10 mouse cellular contexts compared by ENCODE assay signal in genomic region chr11:116522886-116523698, GRCm38 (mm10). TPM values are rescaled to one million over a fixed set of nuclear protein-coding genes. Genes with fewer than 3 reads are reported as not detected.
DNase-seq lines count a peak whose midpoint lies in the region; ATAC-seq and TF ChIP-seq lines count a peak whose summit lies in the region.
"Had no signal": no experiment of that assay in that cellular context is flagged by ENCODE, and none has a peak within 500 bp of the region (broad histone marks: within the 10 kb centered on the region; RNA-seq: fewer than 3 reads in every experiment).

No protein-coding gene starts in this region.

- H3K4me3 ChIP-seq in liver, embryonic 12.5 days, result no peak overlapping the region
- H3K4me3 ChIP-seq in liver, embryonic 11.5 days (ENCODE audit: low read depth, low read length), result no peak overlapping the region
- H3K4me3 ChIP-seq in heart, embryonic 16.5 days (ENCODE audit: low read length), result no peak overlapping the region
- H3K4me3 ChIP-seq in forebrain, postnatal 0 days (ENCODE audit: low read depth, low read length), result no peak overlapping the region

- H3K36me3 ChIP-seq in liver, embryonic 12.5 days, result no peaks in the 10 kb centered on the region
- H3K36me3 ChIP-seq in liver, embryonic 11.5 days (ENCODE audit: control insufficient read depth, insufficient read depth, low read length), result no peaks in the 10 kb centered on the region
- H3K36me3 ChIP-seq in heart, embryonic 16.5 days (ENCODE audit: control insufficient read depth, insufficient read depth), result no peaks in the 10 kb centered on the region
- no peaks in the 10 kb centered on the region for H3K36me3 ChIP-seq in forebrain, postnatal 0 days (ENCODE audit: insufficient read depth)

- WGBS in liver, embryonic 12.5 days (ENCODE audit: insufficient replicate concordance), result 50% methylated on average over 16 of the region's 16 CpGs
- 54% methylated on average over 16 of the region's 16 CpGs for WGBS in liver, embryonic 11.5 days
- 31% methylated on average over 16 of the region's 16 CpGs for WGBS in heart, embryonic 16.5 days
- 53% methylated on average over 16 of the region's 16 CpGs for WGBS in forebrain, postnatal 0 days

- H3K9me3 ChIP-seq in liver, embryonic 12.5 days (replicated peaks), result no peaks in the 10 kb centered on the region
- no peaks in the 10 kb centered on the region for H3K9me3 ChIP-seq in liver, embryonic 11.5 days (ENCODE audit: control insufficient read depth, low read length)
- no peaks in the 10 kb centered on the region for H3K9me3 ChIP-seq in heart, embryonic 16.5 days (replicated peaks; ENCODE audit: control insufficient read depth, low read length)
- no peaks in the 10 kb centered on the region for H3K9me3 ChIP-seq in forebrain, postnatal 0 days (ENCODE audit: low read length)

- no peak for TF ChIP-seq POLR2A in brain, embryonic 14.5 days (IDR thresholded peaks at IDR 0.05; ENCODE audit: borderline replicate concordance, extremely low read depth, insufficient read depth, insufficient read length, poor library complexity, severe bottlenecking)

- H3K27me3 ChIP-seq in liver, embryonic 12.5 days (replicated peaks), result peaks cover 76% of the 10 kb centered on the region
- no peaks in the 10 kb centered on the region; the same call in none of the 2 replicates for H3K27me3 ChIP-seq in liver, embryonic 11.5 days (replicated peaks; ENCODE audit: control insufficient read depth, insufficient read depth, low read length)
- no peaks in the 10 kb centered on the region for H3K27me3 ChIP-seq in heart, embryonic 16.5 days (ENCODE audit: control insufficient read depth, insufficient read depth, low read length)
- no peaks in the 10 kb centered on the region for H3K27me3 ChIP-seq in forebrain, postnatal 0 days (ENCODE audit: insufficient read depth, low read length)
- H3K27me3 ChIP-seq: Patski had no signal

- no peak overlapping the region; the same call in 1 of the 2 replicates for H3K9ac ChIP-seq in liver, embryonic 12.5 days
- no peak overlapping the region for H3K9ac ChIP-seq in liver, embryonic 11.5 days (ENCODE audit: low read depth, low read length)
- H3K9ac ChIP-seq in heart, embryonic 16.5 days (ENCODE audit: low read length), result 0 out of 2 replicates have a peak overlapping the region, but pooled peaks have one; percentile 49
- H3K9ac ChIP-seq in forebrain, postnatal 0 days, result no peak overlapping the region

- H3K4me1 ChIP-seq in liver, embryonic 12.5 days, result peaks cover 19% of the 10 kb centered on the region
- H3K4me1 ChIP-seq in liver, embryonic 11.5 days (replicated peaks; ENCODE audit: control insufficient read depth, insufficient read depth, low read length), result 0 out of 2 replicates have a peak, but pooled peaks cover 3% of the 10 kb centered on the region
- H3K4me1 ChIP-seq in heart, embryonic 16.5 days (ENCODE audit: control insufficient read depth, insufficient read depth, low read length), result peaks cover 21% of the 10 kb centered on the region
- peaks cover 6% of the 10 kb centered on the region; the same call in 1 of the 2 replicates for H3K4me1 ChIP-seq in forebrain, postnatal 0 days (ENCODE audit: insufficient read depth)

- ATAC-seq in liver, embryonic 12.5 days, result no peak
- ATAC-seq in liver, embryonic 11.5 days (replicated peaks; ENCODE audit: low FRiP score), result no peak
- ATAC-seq in heart, embryonic 16.5 days (replicated peaks; ENCODE audit: extremely low read depth, insufficient read depth, low FRiP score), result no peak; the same call in 1 of the 2 replicates
- no peak for ATAC-seq in inflammation-experienced regulatory T-cells, adult 6 months
- no peak for ATAC-seq in forebrain, postnatal 0 days
- ATAC-seq: Patski had no signal

- H3K4me2 ChIP-seq in liver, embryonic 12.5 days, result no peak overlapping the region
- no peak overlapping the region for H3K4me2 ChIP-seq in liver, embryonic 11.5 days
- H3K4me2 ChIP-seq in heart, embryonic 16.5 days (ENCODE audit: low read depth, low read length), result peak overlapping the region; percentile 23
- no peak overlapping the region for H3K4me2 ChIP-seq in forebrain, postnatal 0 days (ENCODE audit: low read depth)

- H3K27ac ChIP-seq in liver, embryonic 12.5 days, result peak overlapping the region; percentile 18; the same call in 1 of the 2 replicates
- H3K27ac ChIP-seq in liver, embryonic 11.5 days (ENCODE audit: low read depth, low read length), result no peak overlapping the region
- H3K27ac ChIP-seq in heart, embryonic 16.5 days (ENCODE audit: low read length), result peak overlapping the region; percentile 84
- no peak overlapping the region for H3K27ac ChIP-seq in forebrain, postnatal 0 days (ENCODE audit: low read depth, low read length)

- no peak for TF ChIP-seq CTCF in brain, embryonic 14.5 days (IDR thresholded peaks at IDR 0.05; ENCODE audit: borderline replicate concordance, extremely low read depth, insufficient read depth, insufficient read length)
- TF ChIP-seq CTCF in forebrain, postnatal 0 days (IDR thresholded peaks at IDR 0.05; ENCODE audit: low read depth), result no peak

- no peak for DNase-seq in liver, embryonic 11.5 days (ENCODE audit: low spot score)
- peak; percentile 18 for DNase-seq in brain, embryonic 14.5 days (ENCODE audit: low read depth)
- peak; percentile 22 for DNase-seq in lung, postnatal 36 days
- DNase-seq in frontal cortex, adult 2 months (ENCODE audit: extremely low spot score in 1 of 2, low spot score in 1 of 2), result no peak
- no peak for DNase-seq in forebrain, postnatal 0 days
- DNase-seq: embryo, embryonic 11 days had no signal

RNA-seq across cellular contexts. Expression of gene Sphk1, which starts 7.6 kb away (rescaled TPM):
- 26.9 and 28.0 TPM in 2 replicates for polyA plus RNA-seq in liver, embryonic 12.5 days (2016; fragmentation: Nextera tagmentation; extraction: Ambion mirVana)
- 39.0 and 44.1 TPM in 2 replicates for polyA plus RNA-seq in liver, embryonic 11.5 days (2014; fragmentation: Nextera tagmentation; extraction: Ambion mirVana)
- polyA plus RNA-seq in brain, embryonic 14.5 days (2012; rRNA removed), result 2.4 and 3.6 TPM in 2 replicates
- 3.6 and 4.5 TPM in 2 replicates for polyA plus RNA-seq in heart, embryonic 16.5 days (2015; fragmentation: Nextera tagmentation; extraction: Ambion mirVana)
- polyA plus RNA-seq in inflammation-experienced regulatory T-cells, adult 6 months (2017; shearing (Covaris generic)), result not detected
- 13.7 and 17.6 TPM in 2 replicates for polyA plus RNA-seq in frontal cortex, adult 2 months (2012; rRNA removed)
- total RNA-seq in forebrain, postnatal 0 days (2014; rRNA removed), result 12.7 and 13.8 TPM in 2 replicates
- 8.7 and 10.2 TPM in 2 replicates for polyA plus RNA-seq in forebrain, postnatal 0 days (2015; fragmentation: Nextera tagmentation; extraction: Ambion mirVana)

RNA-seq across cellular contexts. Expression of gene Prpsap1, which starts 29.1 kb away (rescaled TPM):
- polyA plus RNA-seq in liver, embryonic 12.5 days (2016; fragmentation: Nextera tagmentation; extraction: Ambion mirVana), result 69.9 and 77.1 TPM in 2 replicates
- 133 and 135 TPM in 2 replicates for polyA plus RNA-seq in liver, embryonic 11.5 days (2014; fragmentation: Nextera tagmentation; extraction: Ambion mirVana)
- 120 and 132 TPM in 2 replicates for polyA plus RNA-seq in brain, embryonic 14.5 days (2012; rRNA removed)
- 98.6 and 99.1 TPM in 2 replicates for polyA plus RNA-seq in heart, embryonic 16.5 days (2015; fragmentation: Nextera tagmentation; extraction: Ambion mirVana)
- 10 to 100 TPM; 23.4 to 58.2 (median 50.6) TPM for polyA plus RNA-seq in inflammation-experienced regulatory T-cells, adult 6 months (2017; shearing (Covaris generic))
- polyA plus RNA-seq in frontal cortex, adult 2 months (2012; rRNA removed), result 114 and 119 TPM in 2 replicates
- 92.2 and 96.0 TPM in 2 replicates for total RNA-seq in forebrain, postnatal 0 days (2014; rRNA removed)
- polyA plus RNA-seq in forebrain, postnatal 0 days (2015; fragmentation: Nextera tagmentation; extraction: Ambion mirVana), result 143 and 158 TPM in 2 replicates

RNA-seq across cellular contexts. Expression of gene Qrich2, which starts 57.1 kb away (rescaled TPM):
- not detected in 2 replicates for polyA plus RNA-seq in liver, embryonic 12.5 days (2016; fragmentation: Nextera tagmentation; extraction: Ambion mirVana)
- 0.16 TPM in 1 of 2 replicates, not detected in the other for polyA plus RNA-seq in liver, embryonic 11.5 days (2014; fragmentation: Nextera tagmentation; extraction: Ambion mirVana)
- polyA plus RNA-seq in brain, embryonic 14.5 days (2012; rRNA removed), result 0.14 and 0.15 TPM in 2 replicates
- 0.07 TPM in 1 of 2 replicates, not detected in the other for polyA plus RNA-seq in heart, embryonic 16.5 days (2015; fragmentation: Nextera tagmentation; extraction: Ambion mirVana)
- polyA plus RNA-seq in inflammation-experienced regulatory T-cells, adult 6 months (2017; shearing (Covaris generic)), result not detected
- polyA plus RNA-seq in frontal cortex, adult 2 months (2012; rRNA removed), result 0.04 TPM in 1 of 2 replicates, not detected in the other
- not detected in 2 replicates for total RNA-seq in forebrain, postnatal 0 days (2014; rRNA removed)
- not detected in 2 replicates for polyA plus RNA-seq in forebrain, postnatal 0 days (2015; fragmentation: Nextera tagmentation; extraction: Ambion mirVana)

RNA-seq across cellular contexts. Expression of gene Ube2o, which starts 58.2 kb away (rescaled TPM):
- polyA plus RNA-seq in liver, embryonic 12.5 days (2016; fragmentation: Nextera tagmentation; extraction: Ambion mirVana), result 40.0 and 40.2 TPM in 2 replicates
- 13.5 and 13.9 TPM in 2 replicates for polyA plus RNA-seq in liver, embryonic 11.5 days (2014; fragmentation: Nextera tagmentation; extraction: Ambion mirVana)
- polyA plus RNA-seq in brain, embryonic 14.5 days (2012; rRNA removed), result 54.3 and 68.5 TPM in 2 replicates
- polyA plus RNA-seq in heart, embryonic 16.5 days (2015; fragmentation: Nextera tagmentation; extraction: Ambion mirVana), result 5.5 and 6.9 TPM in 2 replicates
- polyA plus RNA-seq in inflammation-experienced regulatory T-cells, adult 6 months (2017; shearing (Covaris generic)), result 1 to 10 TPM; 1.5 to 2.2 (median 2.0) TPM
- 77.1 and 86.0 TPM in 2 replicates for polyA plus RNA-seq in frontal cortex, adult 2 months (2012; rRNA removed)
- 81.3 and 94.1 TPM in 2 replicates for total RNA-seq in forebrain, postnatal 0 days (2014; rRNA removed)
- 26.6 and 32.1 TPM in 2 replicates for polyA plus RNA-seq in forebrain, postnatal 0 days (2015; fragmentation: Nextera tagmentation; extraction: Ambion mirVana)

Comparison
In these comparisons a context has a peak if more than half of its experiments do, and no peak if none do; other contexts are left out.
1. H3K27ac ChIP-seq: peak in liver, embryonic 12.5 days (single experiment) and heart, embryonic 16.5 days (single experiment); none in liver, embryonic 11.5 days (single experiment) and forebrain, postnatal 0 days (single experiment).
2. DNase-seq: peak in brain, embryonic 14.5 days (single experiment) and lung, postnatal 36 days (single experiment); none in liver, embryonic 11.5 days (single experiment), frontal cortex, adult 2 months (0 of 2) and forebrain, postnatal 0 days (single experiment).